Mouse (Mus musculus): ENCODE data around the gene Runx2. TPM values are rescaled to one million over a fixed set of nuclear protein-coding genes. Genes with fewer than 3 reads are reported as not detected.

The Runx2 gene
- polyA plus RNA-seq, 1 experiment: 21.5 TPM

DNA sequence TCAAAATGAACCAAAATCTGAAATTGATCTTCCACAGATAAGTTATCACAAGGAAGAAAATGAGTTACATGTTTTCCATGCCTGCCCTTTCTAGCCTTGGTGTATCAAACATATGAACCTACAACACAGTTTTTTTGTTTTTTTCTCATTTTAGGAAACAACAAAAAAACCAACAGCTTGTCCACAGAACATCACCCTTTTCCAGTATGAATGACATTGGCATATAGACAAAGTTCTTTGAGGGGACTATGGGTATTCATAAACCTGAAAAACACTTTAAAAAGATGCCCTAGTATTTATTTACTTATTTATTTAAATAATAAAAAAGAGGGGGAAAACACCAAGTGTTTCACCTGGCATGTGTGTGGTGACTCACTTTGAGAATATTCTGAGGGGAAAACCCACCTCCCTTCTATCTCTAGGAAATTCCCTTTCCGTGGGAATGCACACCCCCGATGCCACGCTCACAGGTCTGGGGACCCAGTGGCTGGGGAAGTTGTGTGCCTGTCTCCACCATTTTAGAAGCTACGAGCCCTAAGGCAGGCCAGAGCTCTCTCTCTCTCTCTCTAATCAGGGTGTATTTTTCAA lies 249.9 kb downstream of the Runx2 start:
- no peak overlapping the region for H3K27ac ChIP-seq (ENCODE audit: control insufficient read depth, insufficient read depth, low read depth, low read length, poor library complexity)
- H3K4me1 ChIP-seq (ENCODE audit: control insufficient read depth, insufficient read depth, low read length): no peaks in the 10 kb centered on the region
- TF ChIP-seq POLR2A (IDR thresholded peaks at IDR 0.05; ENCODE audit: borderline replicate concordance, control insufficient read depth, low read depth, low read length) (no peak), CTCF (IDR thresholded peaks at IDR 0.05; ENCODE audit: control insufficient read depth, insufficient read depth, low read length) (no peak)
- no peak overlapping the region for H3K4me3 ChIP-seq (replicated peaks; ENCODE audit: control insufficient read depth, low read depth, low read length)
- 78% methylated on average over 4 of the region's 4 CpGs for WGBS

DNA sequence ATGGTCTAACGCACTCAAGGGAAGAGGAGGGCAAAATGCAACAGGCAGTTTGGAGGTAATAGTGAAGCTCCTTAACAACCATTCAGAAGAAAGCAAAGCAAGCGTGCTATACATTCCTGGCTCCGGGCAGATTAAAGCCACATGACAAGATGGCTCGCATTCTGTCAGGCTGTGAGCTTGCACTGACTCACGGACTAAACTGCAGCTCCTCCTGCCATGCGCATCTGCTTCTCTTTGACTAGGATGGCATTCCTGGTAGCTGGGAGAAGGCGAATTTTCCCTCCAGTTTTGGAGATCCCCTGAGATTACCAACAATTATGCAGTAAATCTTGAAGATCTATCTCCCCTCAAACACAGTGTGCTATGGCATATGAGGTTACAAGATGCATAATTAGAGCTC lies 254.6 kb downstream of the Runx2 start:
- 89% methylated on average over 7 of the region's 7 CpGs for WGBS
- Histone ChIP-seq H3K4me1 (ENCODE audit: control insufficient read depth, insufficient read depth, low read length) (no peaks in the 10 kb centered on the region), H3K4me3 (replicated peaks; ENCODE audit: control insufficient read depth, low read depth, low read length) (no peak overlapping the region), H3K27ac (ENCODE audit: control insufficient read depth, insufficient read depth, low read depth, low read length, poor library complexity) (no peak overlapping the region)
- TF ChIP-seq POLR2A (IDR thresholded peaks at IDR 0.05; ENCODE audit: borderline replicate concordance, control insufficient read depth, low read depth, low read length): no peak
- TF ChIP-seq CTCF (IDR thresholded peaks at IDR 0.05; ENCODE audit: control insufficient read depth, insufficient read depth, low read length): no peak

DNA sequence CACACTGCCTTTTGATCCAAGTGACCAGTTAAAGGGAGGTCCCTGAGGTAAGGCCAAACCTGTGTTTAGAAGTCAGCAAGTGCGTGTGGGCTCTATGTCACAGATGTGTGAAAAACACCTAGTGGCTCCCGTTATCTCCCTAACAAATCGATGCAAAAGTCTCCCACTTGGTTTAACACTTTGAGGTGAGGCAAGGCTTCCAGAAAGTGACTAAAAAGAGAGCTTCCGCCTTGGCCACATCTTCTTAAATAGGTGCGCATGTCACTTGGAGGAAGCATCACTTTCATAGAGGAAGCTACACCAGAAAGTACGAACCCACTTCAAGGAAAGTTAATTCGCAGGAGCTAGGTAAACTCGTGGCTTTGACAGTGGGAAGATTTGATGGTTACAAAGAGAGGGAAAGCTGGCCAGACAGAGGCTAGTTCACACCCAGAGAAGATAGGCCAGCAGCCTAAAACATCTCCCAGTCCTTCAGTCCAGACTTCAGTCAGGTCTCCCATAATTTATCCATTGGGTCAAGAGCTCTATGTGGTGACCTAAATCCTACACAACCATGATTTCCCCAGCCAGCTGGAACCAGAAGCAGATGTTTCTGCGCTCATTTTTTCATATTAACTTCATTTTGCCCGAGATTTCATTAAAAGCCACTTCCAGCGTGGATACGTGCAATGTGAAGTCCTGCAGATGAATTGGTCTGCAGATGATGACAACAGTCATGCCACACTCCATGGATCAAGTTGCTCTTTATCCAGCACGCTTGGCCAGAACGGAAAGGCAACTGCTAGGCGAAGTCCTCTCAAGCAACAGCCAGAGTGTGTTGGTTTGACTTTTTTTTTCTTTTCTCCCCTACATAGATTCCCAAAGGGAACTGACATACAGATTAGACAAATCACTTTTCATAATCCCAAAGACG lies 257.1 kb downstream of the Runx2 start:
- Histone ChIP-seq H3K27ac (ENCODE audit: control insufficient read depth, insufficient read depth, low read depth, low read length, poor library complexity) (no peak overlapping the region), H3K4me3 (replicated peaks; ENCODE audit: control insufficient read depth, low read depth, low read length) (no peak overlapping the region), H3K4me1 (ENCODE audit: control insufficient read depth, insufficient read depth, low read length) (no peaks in the 10 kb centered on the region)
- TF ChIP-seq POLR2A (IDR thresholded peaks at IDR 0.05; ENCODE audit: borderline replicate concordance, control insufficient read depth, low read depth, low read length) (no peak), CTCF (IDR thresholded peaks at IDR 0.05; ENCODE audit: control insufficient read depth, insufficient read depth, low read length) (no peak)
- WGBS: 72% methylated on average over 16 of the region's 16 CpGs

DNA sequence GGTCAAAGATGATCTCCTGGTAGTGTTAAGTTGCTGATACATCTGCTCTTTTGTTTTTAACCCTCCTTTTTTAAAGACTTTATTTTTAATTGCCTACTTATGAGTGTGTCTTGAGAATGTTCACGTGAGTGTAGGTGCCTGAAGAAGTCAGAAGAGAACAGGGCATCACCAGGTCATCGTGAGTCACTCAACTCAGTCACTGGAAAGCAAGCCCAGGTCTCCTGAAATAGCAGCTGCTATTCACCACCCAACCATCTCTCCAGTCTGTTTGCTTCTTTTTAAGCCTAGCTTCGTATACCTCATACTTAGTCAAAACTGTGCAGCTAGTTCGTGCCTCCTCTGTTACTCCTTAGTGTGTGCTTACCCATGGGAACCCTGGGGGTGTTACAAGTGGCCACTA lies 259.7 kb downstream of the Runx2 start:
- no peaks in the 10 kb centered on the region for H3K4me1 ChIP-seq (ENCODE audit: control insufficient read depth, insufficient read depth, low read length)
- H3K27ac ChIP-seq (ENCODE audit: control insufficient read depth, insufficient read depth, low read depth, low read length, poor library complexity): no peak overlapping the region
- WGBS: 85% methylated on average over 4 of the region's 4 CpGs
- H3K4me3 ChIP-seq (replicated peaks; ENCODE audit: control insufficient read depth, low read depth, low read length): no peak overlapping the region
- TF ChIP-seq POLR2A (IDR thresholded peaks at IDR 0.05; ENCODE audit: borderline replicate concordance, control insufficient read depth, low read depth, low read length): no peak
- TF ChIP-seq CTCF (IDR thresholded peaks at IDR 0.05; ENCODE audit: control insufficient read depth, insufficient read depth, low read length): no peak

DNA sequence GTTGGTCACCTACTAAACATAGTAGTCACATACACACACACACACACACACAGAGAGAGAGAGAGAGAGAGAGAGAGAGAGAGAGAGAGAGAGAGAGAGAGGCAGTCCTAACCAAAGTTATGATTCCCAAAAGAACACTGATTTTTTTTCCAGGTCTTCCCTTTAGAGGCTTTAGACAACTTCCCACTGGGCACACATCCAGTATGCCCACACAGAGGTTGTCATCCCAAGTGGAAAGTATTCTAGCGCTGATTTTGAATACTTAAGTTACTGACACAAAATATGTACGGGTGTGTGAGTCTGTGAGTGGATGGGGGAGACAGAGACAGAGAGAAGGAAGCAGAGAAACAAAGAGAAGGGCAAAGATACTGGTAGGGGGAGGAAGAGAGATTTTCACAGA lies 265.0 kb downstream of the Runx2 start:
- WGBS: 84% methylated on average over 2 of the region's 2 CpGs
- no peak for TF ChIP-seq CTCF (IDR thresholded peaks at IDR 0.05; ENCODE audit: control insufficient read depth, insufficient read depth, low read length)
- TF ChIP-seq POLR2A (IDR thresholded peaks at IDR 0.05; ENCODE audit: borderline replicate concordance, control insufficient read depth, low read depth, low read length): no peak
- no peak overlapping the region for H3K27ac ChIP-seq (ENCODE audit: control insufficient read depth, insufficient read depth, low read depth, low read length, poor library complexity)
- no peak overlapping the region for H3K4me3 ChIP-seq (replicated peaks; ENCODE audit: control insufficient read depth, low read depth, low read length)
- no peaks in the 10 kb centered on the region for H3K4me1 ChIP-seq (ENCODE audit: control insufficient read depth, insufficient read depth, low read length)

DNA sequence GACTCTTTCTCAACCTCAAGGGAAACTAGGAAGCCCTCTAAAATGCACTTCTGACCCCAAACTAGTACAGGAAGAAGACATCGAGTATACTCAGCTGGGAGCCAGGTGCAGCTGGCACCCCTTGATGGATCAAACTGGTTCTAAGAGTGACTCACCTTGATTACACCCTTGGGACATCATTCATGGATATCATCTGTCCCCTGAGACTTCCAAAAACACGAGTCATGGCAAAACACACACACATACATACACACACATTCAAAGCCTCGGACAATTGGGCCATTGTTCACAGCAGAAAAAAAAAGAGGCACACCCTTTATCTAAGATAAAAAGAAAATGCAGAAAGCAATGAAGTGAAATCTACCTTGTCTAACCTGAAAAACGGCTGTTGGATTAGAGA lies 266.7 kb downstream of the Runx2 start:
- TF ChIP-seq CTCF (IDR thresholded peaks at IDR 0.05; ENCODE audit: control insufficient read depth, insufficient read depth, low read length) (no peak), POLR2A (IDR thresholded peaks at IDR 0.05; ENCODE audit: borderline replicate concordance, control insufficient read depth, low read depth, low read length) (no peak)
- H3K4me3 ChIP-seq (replicated peaks; ENCODE audit: control insufficient read depth, low read depth, low read length): no peak overlapping the region
- 71% methylated on average over 4 of the region's 4 CpGs for WGBS
- no peak overlapping the region for H3K27ac ChIP-seq (ENCODE audit: control insufficient read depth, insufficient read depth, low read depth, low read length, poor library complexity)
- H3K4me1 ChIP-seq (ENCODE audit: control insufficient read depth, insufficient read depth, low read length): no peaks in the 10 kb centered on the region

DNA sequence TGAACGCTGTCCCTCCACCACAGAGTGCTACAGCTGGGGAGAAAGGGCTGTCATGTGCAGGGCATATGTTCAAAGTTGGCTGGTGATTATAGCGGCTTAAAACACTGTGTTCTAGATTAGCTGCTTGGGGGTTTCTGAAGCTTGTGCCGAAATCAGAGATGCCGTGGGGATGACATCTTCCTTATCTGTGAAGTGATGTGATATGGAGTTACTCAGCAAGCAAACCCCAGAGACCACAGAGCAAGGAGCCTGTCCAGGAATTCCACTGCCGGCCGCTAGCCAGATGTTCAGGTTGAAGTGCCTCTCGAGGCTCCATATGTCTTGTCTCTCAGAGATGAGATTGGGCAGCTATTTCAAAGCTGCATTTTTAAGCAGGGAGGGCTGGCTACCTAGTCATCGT lies 267.8 kb downstream of the Runx2 start:
- H3K4me3 ChIP-seq (replicated peaks; ENCODE audit: control insufficient read depth, low read depth, low read length): no peak overlapping the region
- TF ChIP-seq CTCF (IDR thresholded peaks at IDR 0.05; ENCODE audit: control insufficient read depth, insufficient read depth, low read length): no peak
- no peak overlapping the region for H3K27ac ChIP-seq (ENCODE audit: control insufficient read depth, insufficient read depth, low read depth, low read length, poor library complexity)
- 84% methylated on average over 8 of the region's 8 CpGs for WGBS
- no peaks in the 10 kb centered on the region for H3K4me1 ChIP-seq (ENCODE audit: control insufficient read depth, insufficient read depth, low read length)

DNA sequence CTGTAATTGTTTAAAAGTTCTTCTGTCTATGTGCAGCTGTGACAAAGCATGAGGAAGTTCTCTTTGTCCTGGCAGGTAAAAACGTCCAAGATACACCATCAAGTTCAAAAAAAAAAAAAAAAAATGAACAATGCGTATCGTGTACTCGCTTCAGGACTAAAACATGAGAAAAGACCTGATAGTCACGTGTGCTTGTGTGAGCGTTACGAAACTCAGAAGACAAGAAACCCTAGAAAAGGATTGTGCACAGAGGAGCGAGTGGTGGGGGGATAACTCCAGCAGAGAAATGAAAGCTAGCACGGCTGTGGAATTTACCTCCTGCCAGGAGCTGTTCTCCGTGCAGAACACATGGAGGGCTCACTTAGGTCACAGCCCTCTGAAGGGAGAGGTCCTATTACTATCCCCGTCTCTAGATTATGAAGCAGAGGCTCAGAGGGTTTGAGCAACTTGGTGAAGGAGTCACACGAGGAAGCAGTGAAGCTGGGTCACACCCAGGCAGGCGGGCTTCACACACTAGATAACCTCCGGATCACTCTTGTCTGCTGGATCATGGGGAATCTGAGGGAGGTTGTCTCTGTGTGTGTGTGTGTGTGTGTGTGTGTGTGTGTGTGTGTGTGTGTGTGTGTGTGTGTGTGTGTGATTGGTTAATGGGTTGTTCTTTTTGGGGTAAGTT lies 269.3 kb downstream of the Runx2 start:
- no peak overlapping the region for H3K27ac ChIP-seq (ENCODE audit: control insufficient read depth, insufficient read depth, low read depth, low read length, poor library complexity)
- 22% methylated on average over 14 of the region's 14 CpGs for WGBS
- H3K4me1 ChIP-seq (ENCODE audit: control insufficient read depth, insufficient read depth, low read length): no peaks in the 10 kb centered on the region
- no peak overlapping the region for H3K4me3 ChIP-seq (replicated peaks; ENCODE audit: control insufficient read depth, low read depth, low read length)
- TF ChIP-seq POLR2A (IDR thresholded peaks at IDR 0.05; ENCODE audit: borderline replicate concordance, control insufficient read depth, low read depth, low read length) (no peak), CTCF (IDR thresholded peaks at IDR 0.05; ENCODE audit: control insufficient read depth, insufficient read depth, low read length) (no peak)
